Mouse (Mus musculus) liver (tissue): ENCODE measurements around the gene Gm13696.
"Not testable (repeated sequence)": the region's sequence is repeated elsewhere in the genome, so short reads cannot be mapped to it uniquely, and the experiment has no call there.

Experiments
- DNase-seq: peaks from one replicate; pipeline ENCODE4 v3.0.0-alpha.2; 2020; ENCODE audit warnings: mixed read lengths

The Gm13696 gene

DNA sequence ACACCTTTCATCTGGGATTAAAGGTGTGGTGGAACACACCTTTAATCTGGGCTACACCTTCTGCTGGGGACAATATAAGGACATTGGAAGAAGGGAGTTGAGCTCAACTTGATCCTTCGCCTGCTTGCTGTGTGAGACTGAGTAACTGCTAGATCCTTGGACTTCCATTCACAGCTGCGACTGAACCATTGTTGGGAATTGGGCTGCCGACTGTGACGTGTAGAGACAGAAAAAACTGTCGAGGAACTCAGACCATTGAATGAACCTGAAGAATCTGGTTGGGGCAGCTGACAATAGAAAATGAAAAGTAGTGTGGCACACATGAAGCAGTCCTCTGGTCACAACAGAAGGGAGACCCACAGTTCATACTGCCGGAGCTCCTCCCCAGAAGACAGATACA lies at the start of gene Gm13696:
Gene Gm13696, plus strand, starts transcription at position 301 of the 400 bp plus-strand sequence.
- DNase-seq, result not testable (repeated sequence)

GRCm38 (mm10) chr2:83929478-83930088 lies 43.3 kb upstream of the Gm13696 start:
- no peak for DNase-seq

DNA sequence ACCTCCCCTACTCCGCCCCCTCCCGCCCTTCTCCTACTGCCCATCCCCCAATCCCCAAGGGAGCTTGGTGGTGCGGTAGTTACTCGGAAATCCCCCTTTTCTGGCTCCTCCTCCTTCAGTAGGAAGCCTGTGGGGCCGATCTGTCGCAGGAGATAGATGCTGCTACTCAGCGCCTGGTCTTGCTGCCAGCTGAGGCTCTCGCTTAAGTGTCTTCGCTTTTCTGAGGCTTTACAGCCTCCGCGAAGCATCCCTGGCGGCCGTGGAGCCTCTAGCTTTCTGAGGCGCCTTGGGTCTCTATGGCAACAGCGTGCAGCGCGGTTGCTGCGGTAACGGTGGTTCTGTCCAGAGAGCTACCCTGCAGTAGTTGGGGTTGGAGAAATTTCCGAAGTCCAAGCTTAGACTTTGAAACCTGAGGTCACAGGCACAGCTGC lies 32.0 kb upstream of the Gm13696 start, which contains the start of gene Zswim2:
Gene Zswim2, minus strand, starts transcription at position 298 of the 431 bp plus-strand sequence.
- DNase-seq, result peak; percentile 25

DNA sequence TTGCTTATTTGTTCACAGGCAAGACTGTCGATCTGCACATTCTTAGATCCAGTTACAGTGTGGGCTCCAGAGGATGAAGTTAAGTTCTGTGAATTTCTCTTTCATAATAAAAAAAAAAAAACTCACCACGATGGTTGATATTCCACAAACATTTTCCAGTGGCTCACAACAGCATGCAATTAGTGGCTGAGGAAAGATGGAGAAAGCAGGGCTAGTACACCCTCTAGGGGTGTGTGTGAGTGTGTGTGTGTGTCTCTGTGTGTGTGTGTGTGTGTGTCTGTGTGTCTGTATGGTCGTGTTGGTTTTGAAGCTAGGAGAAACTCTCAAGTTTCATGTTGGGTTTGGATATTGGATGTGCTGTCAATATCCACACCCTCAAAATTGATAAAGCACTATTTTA lies 31.5 kb upstream of the Gm13696 start:
- no peak for DNase-seq

DNA sequence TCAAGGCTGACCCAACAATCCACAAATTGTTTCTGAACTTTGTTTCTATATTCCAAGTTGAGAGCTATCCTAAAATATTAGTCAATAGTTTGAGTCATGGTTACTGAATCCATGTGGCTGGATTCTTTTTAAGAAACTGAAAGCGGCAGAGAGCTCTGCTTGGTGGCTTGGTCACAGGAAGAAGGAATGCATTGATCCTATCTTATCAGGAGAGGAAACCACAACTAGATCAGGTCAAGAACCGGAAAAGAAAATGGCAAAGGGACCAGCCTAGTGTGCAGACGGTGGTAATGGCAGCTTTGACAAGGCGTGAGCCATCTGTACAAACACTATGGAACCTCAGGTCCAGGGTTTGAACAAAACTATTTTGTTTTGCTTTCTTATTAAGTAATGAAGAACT lies 31.1 kb upstream of the Gm13696 start:
- DNase-seq, result no peak

DNA sequence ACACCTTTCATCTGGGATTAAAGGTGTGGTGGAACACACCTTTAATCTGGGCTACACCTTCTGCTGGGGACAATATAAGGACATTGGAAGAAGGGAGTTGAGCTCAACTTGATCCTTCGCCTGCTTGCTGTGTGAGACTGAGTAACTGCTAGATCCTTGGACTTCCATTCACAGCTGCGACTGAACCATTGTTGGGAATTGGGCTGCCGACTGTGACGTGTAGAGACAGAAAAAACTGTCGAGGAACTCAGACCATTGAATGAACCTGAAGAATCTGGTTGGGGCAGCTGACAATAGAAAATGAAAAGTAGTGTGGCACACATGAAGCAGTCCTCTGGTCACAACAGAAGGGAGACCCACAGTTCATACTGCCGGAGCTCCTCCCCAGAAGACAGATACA lies 17.5 kb upstream of the Gm13696 start, which contains the start of gene Gm13698:
Gene Gm13698, plus strand, starts transcription at position 301 of the 400 bp plus-strand sequence.
- DNase-seq, result not testable (repeated sequence)

GRCm38 (mm10) chr2:83961203-83961602 lies 11.7 kb upstream of the Gm13696 start, which contains the start of gene Gm13693:
Gene Gm13693 (plus strand): TSS chr2:83961503.
- not testable (repeated sequence) for DNase-seq

DNA sequence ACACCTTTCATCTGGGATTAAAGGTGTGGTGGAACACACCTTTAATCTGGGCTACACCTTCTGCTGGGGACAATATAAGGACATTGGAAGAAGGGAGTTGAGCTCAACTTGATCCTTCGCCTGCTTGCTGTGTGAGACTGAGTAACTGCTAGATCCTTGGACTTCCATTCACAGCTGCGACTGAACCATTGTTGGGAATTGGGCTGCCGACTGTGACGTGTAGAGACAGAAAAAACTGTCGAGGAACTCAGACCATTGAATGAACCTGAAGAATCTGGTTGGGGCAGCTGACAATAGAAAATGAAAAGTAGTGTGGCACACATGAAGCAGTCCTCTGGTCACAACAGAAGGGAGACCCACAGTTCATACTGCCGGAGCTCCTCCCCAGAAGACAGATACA lies 5.9 kb upstream of the Gm13696 start, which contains the start of gene Gm13695:
Gene Gm13695, plus strand, starts transcription at position 301 of the 400 bp plus-strand sequence.
- not testable (repeated sequence) for DNase-seq

DNA sequence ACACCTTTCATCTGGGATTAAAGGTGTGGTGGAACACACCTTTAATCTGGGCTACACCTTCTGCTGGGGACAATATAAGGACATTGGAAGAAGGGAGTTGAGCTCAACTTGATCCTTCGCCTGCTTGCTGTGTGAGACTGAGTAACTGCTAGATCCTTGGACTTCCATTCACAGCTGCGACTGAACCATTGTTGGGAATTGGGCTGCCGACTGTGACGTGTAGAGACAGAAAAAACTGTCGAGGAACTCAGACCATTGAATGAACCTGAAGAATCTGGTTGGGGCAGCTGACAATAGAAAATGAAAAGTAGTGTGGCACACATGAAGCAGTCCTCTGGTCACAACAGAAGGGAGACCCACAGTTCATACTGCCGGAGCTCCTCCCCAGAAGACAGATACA lies 5.7 kb downstream of the Gm13696 start, which contains the start of gene Gm13694:
Gene Gm13694, plus strand, starts transcription at position 301 of the 400 bp plus-strand sequence.
- DNase-seq, result not testable (repeated sequence)

DNA sequence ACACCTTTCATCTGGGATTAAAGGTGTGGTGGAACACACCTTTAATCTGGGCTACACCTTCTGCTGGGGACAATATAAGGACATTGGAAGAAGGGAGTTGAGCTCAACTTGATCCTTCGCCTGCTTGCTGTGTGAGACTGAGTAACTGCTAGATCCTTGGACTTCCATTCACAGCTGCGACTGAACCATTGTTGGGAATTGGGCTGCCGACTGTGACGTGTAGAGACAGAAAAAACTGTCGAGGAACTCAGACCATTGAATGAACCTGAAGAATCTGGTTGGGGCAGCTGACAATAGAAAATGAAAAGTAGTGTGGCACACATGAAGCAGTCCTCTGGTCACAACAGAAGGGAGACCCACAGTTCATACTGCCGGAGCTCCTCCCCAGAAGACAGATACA lies 11.5 kb downstream of the Gm13696 start, which contains the start of gene Gm13697:
Gene Gm13697, plus strand, starts transcription at position 301 of the 400 bp plus-strand sequence.
- DNase-seq, result not testable (repeated sequence)

GRCm38 (mm10) chr2:83990253-83990652 lies 17.3 kb downstream of the Gm13696 start, which contains the start of gene Gm13691:
Gene Gm13691 (plus strand): TSS chr2:83990553.
- DNase-seq, result not testable (repeated sequence)

- not testable (repeated sequence) for DNase-seq
Observed at GRCm38 (mm10) chr2:83993639-83994255, 20.8 kb downstream of the Gm13696 start.

- not testable (repeated sequence) for DNase-seq
Observed at GRCm38 (mm10) chr2:83994526-83994925, 21.6 kb downstream of the Gm13696 start.

GRCm38 (mm10) chr2:84008913-84009312 lies 36.0 kb downstream of the Gm13696 start:
- DNase-seq, result no peak

- DNase-seq, result no peak
Observed at GRCm38 (mm10) chr2:84009818-84010217, 36.9 kb downstream of the Gm13696 start.

- DNase-seq, result no peak
Observed at GRCm38 (mm10) chr2:84014572-84014971, 41.6 kb downstream of the Gm13696 start.

- DNase-seq, result not testable (repeated sequence)
Observed at GRCm38 (mm10) chr2:84016291-84016690, 43.4 kb downstream of the Gm13696 start.

DNA sequence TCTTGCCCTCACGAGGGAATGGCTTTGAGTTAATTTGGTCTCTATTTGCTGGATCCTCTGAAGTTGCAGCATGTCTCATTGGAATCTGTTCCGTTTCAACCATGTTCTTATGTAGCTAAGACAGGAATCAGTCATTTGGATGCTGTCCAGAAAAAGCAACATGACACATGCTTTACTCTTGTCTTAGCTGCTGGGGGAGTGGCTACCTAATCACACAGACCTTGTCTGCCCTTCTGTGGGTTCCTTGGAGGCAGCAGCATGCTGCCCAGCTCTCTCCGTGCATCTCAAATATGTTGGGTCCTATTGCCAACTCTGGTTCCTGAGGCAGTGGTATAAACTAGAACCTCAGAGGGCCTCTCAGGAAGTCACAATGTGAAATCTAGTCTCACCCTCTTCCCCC lies 45.4 kb downstream of the Gm13696 start:
- DNase-seq, result no peak

DNA sequence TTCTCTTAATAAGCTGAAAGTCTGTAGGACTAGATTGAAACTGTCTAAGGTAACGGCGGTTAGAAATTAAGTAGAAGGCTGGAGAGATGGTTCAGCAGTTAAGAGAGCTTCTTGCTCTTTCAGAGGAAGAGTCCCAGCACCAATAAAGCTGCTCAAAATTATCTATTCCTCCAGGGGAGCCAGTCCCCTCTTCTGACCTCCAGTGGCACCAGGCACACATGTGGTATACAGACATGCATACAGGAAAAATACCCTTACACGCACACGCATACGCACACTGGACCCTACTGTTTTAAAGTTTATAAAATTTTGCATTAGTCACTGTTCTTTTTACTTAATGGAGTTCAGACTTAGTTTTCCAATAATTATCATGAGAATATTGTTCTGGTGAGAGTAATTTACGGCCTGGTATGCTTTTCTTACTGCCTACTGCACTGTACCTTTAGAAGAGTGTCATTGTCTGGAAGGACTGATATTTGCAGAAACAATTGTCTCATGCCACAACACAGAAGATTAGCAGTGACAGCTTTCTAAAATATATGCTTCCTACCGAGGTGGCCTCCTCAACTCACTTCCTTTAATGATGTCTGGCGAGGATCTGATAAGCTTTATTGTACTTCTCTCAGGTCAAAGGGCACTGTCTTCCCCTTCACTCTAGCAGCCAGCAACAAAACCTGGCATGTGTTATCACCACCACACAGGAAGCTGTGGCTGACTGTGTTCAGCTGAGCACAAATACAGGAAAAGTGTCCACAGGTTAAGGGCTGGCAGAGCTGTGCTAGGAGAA lies 46.8 kb downstream of the Gm13696 start:
- peak; percentile 35 for DNase-seq

- DNase-seq, result no peak
Observed at GRCm38 (mm10) chr2:84021930-84022329, 49.0 kb downstream of the Gm13696 start.

GRCm38 (mm10) chr2:84022905-84023304 lies 50.0 kb downstream of the Gm13696 start:
- DNase-seq, result no peak

GRCm38 (mm10) chr2:84023319-84023718 lies 50.4 kb downstream of the Gm13696 start:
- DNase-seq, result no peak
